Mouse (Mus musculus) embryonic stem cell, embryonic (primary cell): ENCODE measurements around the gene Atp8b5.

Experiments used
- CTCF ChIA-PET, 4 experiments: fragments of 300-600 bp in 2 of 4; fragments of 350-600 bp in 2 of 4; sonication (Branson Sonifier 250); formaldehyde crosslinking; loops; one replicate each; lab custom pipeline; 2022; ENCODE audit warnings: inconsistent platforms in 2 of 4; lab: Charles Lee
- POLR2A ChIA-PET, 4 experiments: fragments of 300-600 bp in 2 of 4; fragments of 350-600 bp in 2 of 4; sonication (Branson Sonifier 250); formaldehyde crosslinking; loops; one replicate each; lab custom pipeline; 2022; ENCODE audit warnings: antibody characterized with exemption in 4 of 4, inconsistent platforms in 1 of 4; lab: Charles Lee

Atp8b5 gene

DNA sequence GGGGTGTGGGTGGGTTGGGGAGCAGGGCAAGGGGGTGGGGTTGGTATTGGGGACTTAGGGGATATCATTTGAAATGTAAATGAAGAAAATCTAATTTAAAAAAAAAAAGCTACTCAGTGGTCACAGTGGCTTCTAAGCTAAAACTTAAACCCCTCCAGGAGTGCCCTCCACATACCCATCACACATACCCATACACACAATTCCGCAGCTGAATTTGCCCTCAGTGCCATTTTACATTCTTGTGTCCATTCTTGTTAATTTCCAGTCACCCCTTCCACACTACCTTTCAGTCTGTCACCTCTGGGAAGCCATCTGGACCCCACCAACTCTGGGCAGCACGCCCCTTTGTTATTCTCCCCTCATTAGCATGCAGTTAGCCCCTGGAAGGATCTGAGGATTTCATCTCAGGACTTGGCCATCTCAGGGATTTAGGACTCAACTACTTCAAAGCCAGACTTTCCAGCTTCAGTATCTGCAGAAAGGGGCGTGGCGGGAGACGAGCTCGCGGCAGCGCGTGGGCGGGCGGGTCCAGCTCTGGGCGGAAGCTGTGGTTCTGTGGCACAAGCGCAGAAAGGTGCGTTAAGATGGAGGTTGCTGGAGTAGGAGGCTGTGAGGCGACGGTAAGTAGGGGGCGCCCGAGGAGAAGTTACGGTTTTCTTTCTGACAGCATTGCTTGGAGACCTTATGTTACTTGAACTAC lies at the start of gene Atp8b5:
Atp8b5 (plus strand) TSS at position 537 of the 700 bp plus-strand sequence.
- CTCF ChIA-PET = interaction anchor here (0.5 to 1.4 kb wide), 11 partner anchors 10 to 1226 kb away, joined by 3 to 6 read pairs (median 4); partner anchors contain the start of genes Gba2 (in 1 of the 4) and Rgp1 (in 1 of the 4)
- POLR2A ChIA-PET = interaction anchor here in 3 of 4 experiments (0.6 to 1.4 kb wide), 8 partner anchors 9 to 174 kb away, joined by 3 to 6 read pairs (median 4); partner anchors contain the start of gene Fam166b (in 1 of the 3)

- CTCF ChIA-PET = no interaction called here
- POLR2A ChIA-PET = interaction anchor here in 1 of 4 experiments (0.6 kb wide), 1 partner anchor 269 kb away, joined by 3 read pairs; no protein-coding TSS in a partner anchor
Measured at GRCm38 (mm10) chr4:43217997-43218396, 49.0 kb upstream of the Atp8b5 start.

DNA sequence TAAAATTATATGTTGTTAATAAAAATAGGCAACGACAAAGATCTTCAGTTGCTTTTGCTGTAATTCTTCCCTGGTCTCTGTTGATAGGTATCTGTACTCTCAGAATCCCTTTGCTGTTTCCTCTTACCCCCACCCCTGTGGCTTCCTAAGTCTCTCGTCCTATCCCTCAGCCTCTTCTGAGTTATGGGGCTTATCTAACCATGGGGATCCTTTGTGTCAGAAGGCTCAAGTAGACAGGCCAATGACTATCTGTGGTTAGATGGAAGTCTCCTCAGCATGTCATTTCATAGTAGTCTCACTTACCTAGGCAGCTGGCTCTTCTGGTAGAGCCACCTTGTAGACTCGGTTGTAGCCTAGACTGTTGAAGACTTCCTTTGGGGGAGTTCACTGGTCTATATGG lies 35.1 kb upstream of the Atp8b5 start:
- CTCF ChIA-PET = no interaction called here
- POLR2A ChIA-PET = interaction anchor here in 1 of 4 experiments (1.5 kb wide), 1 partner anchor 11 kb away, joined by 4 read pairs; no protein-coding TSS in a partner anchor

DNA sequence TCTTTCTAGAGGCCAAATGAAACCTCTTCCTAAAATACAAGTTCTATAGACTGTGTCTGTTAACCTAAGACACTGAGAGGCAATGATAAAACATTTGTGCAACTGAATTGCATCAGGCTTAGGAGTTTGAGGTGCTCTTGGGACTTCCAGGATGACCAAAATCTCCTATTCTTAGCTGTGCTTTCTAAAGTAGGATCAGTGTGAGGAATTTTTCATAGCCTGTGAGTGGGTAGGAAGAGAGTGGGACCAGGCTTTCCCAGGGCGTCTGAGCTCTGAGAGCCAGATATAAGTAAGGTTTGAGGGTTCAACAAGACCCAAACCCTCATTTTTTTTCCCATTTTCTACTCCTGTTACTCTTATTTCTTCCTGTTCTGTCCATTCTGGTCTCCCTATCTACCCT lies 34.0 kb upstream of the Atp8b5 start:
- CTCF ChIA-PET = no interaction called here

GRCm38 (mm10) chr4:43233489-43233888 lies 33.5 kb upstream of the Atp8b5 start:
- ChIA-PET POLR2A (no interaction called here), CTCF (no interaction called here)

More for the DNA sequence above, 34.0 kb upstream of the Atp8b5 start:
- POLR2A ChIA-PET = interaction anchor here in 1 of 4 experiments (0.6 kb wide), 1 partner anchor 223 kb away, joined by 3 read pairs; no protein-coding TSS in a partner anchor

- CTCF ChIA-PET = no interaction called here
- POLR2A ChIA-PET = interaction anchor here in 3 of 4 experiments (0.5 to 1.2 kb wide), 3 partner anchors 9 to 643 kb away, joined by 3 read pairs; no protein-coding TSS in a partner anchor
Measured at GRCm38 (mm10) chr4:43236898-43237297, 30.1 kb upstream of the Atp8b5 start.

DNA sequence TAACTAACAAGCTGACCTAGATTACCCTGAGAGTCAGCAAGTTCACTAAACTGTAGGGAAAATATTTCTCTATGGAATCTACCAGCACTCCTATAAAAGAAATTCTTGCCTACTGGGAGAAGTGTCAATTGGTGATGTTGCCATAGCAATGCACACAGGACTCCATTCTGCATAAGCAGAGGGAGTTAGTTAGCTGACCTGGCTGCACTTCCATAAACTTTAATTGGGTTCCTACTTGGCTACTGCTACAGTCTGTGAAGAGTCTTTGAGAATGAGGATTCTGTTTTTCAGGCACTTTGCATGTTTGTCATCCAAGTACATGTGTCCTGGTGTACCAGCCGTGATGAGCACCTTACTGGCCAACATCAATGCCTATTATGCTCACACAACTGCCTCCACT lies 26.2 kb upstream of the Atp8b5 start:
- POLR2A ChIA-PET = no interaction called here
- CTCF ChIA-PET = no interaction called here

DNA sequence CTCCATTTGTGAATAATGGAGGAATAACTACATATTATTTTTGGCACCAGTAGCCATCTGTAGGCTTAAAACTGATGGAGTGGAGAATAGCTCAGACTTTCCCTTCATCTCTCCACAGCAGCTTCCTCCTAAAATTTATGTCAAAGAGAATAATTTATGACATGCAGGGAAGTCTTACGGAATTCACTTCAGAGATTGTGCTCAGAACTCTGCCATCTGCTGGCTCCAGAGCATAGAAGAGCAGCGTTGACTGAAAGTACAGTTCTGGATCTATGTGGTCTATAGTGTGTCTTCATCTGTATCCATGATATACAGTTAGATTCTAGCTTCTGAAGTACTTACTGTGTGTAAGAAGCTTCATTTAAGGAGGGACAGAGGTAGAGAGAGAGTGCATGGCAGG lies 22.9 kb upstream of the Atp8b5 start:
- ChIA-PET CTCF (no interaction called here), POLR2A (no interaction called here)

- CTCF ChIA-PET = interaction anchor here in 1 of 4 experiments (1.3 kb wide), 1 partner anchor 21 kb away, joined by 4 read pairs; the partner anchor contains the start of gene Atp8b5
- POLR2A ChIA-PET = interaction anchor here in 2 of 4 experiments (0.6 to 1.1 kb wide), 2 partner anchors 9 to 163 kb away, joined by 3 read pairs; no protein-coding TSS in a partner anchor
Measured at GRCm38 (mm10) chr4:43245776-43246175, 21.2 kb upstream of the Atp8b5 start.

DNA sequence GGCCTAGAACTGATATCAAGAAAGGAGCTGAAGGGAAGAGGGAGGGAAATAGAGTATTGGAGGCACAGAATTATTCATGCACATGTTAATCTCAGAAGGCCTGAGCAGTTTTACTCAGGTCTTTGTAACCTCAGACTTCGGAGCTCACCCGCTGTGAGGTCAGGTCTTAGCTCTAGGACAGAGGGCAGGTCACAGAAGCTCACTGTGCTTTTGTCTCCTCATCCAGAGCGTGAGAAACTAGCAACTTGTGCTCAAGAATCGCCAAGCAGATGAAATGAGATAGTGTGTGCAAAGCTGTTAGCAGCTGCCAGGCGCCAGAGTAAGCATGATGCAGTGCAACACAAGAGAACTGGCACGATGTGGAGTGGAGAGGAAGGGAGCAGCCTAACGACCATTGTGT lies 18.9 kb upstream of the Atp8b5 start:
- ChIA-PET POLR2A (interaction anchor here in 1 of 4 experiments (1.1 to 1.8 kb wide), 2 partner anchors 9 to 10 kb away, joined by 3 to 7 read pairs; no protein-coding TSS in a partner anchor), CTCF (interaction anchor here in 1 of 4 experiments (0.7 kb wide), 1 partner anchor 10 kb away, joined by 3 read pairs; no protein-coding TSS in a partner anchor)

GRCm38 (mm10) chr4:43248909-43249308 lies 18.1 kb upstream of the Atp8b5 start:
- POLR2A ChIA-PET = interaction anchor here in 2 of 4 experiments (0.5 to 1.8 kb wide), 3 partner anchors 8 to 131 kb away, joined by 4 to 15 read pairs (median 7); no protein-coding TSS in a partner anchor
- CTCF ChIA-PET = no interaction called here

GRCm38 (mm10) chr4:43251269-43251668 lies 15.7 kb upstream of the Atp8b5 start:
- ChIA-PET CTCF (no interaction called here), POLR2A (interaction anchor here in 1 of 4 experiments (0.6 kb wide), 1 partner anchor 10 kb away, joined by 3 read pairs; no protein-coding TSS in a partner anchor)

- CTCF ChIA-PET = interaction anchor here in 2 of 4 experiments (0.6 to 1.5 kb wide), 11 partner anchors 8 to 275 kb away, joined by 3 to 12 read pairs (median 4); partner anchors contain the start of gene Atp8b5 (in 1 of the 2)
- POLR2A ChIA-PET = interaction anchor here in 1 of 4 experiments (1.2 to 2.1 kb wide), 3 partner anchors 9 to 142 kb away, joined by 3 to 7 read pairs (median 5); partner anchors contain the start of gene Atp8b5
Measured at GRCm38 (mm10) chr4:43257040-43257439, 9.9 kb upstream of the Atp8b5 start.

DNA sequence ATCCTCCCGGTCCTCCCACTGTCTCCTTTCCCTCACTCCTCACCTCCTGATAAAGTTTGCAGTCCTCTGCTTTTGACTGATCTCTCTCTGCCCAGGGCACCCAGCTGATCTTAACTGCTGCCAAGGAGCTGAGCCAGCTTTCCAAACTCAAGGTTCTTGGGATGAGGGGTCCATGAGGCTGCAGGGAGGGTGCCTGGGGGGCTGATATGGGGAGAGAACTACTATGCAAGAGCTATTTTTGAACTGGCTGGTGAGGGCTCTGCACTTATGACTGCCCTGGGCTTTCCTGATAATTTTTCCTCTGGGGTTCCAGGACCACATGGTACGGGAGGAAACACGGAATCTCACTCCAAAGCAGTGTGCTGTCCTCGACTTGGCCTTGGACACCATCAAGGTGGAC lies 8.4 kb upstream of the Atp8b5 start:
- POLR2A ChIA-PET = interaction anchor here in 2 of 4 experiments (0.9 to 1.6 kb wide), 2 partner anchors 11 to 49 kb away, joined by 3 read pairs; no protein-coding TSS in a partner anchor

GRCm38 (mm10) chr4:43259435-43259834 lies 7.5 kb upstream of the Atp8b5 start:
- ChIA-PET POLR2A (interaction anchor here in 2 of 4 experiments (1.5 to 1.6 kb wide), 2 partner anchors 9 to 50 kb away, joined by 3 read pairs; no protein-coding TSS in a partner anchor), CTCF (interaction anchor here in 1 of 4 experiments (0.6 kb wide), 1 partner anchor 437 kb away, joined by 4 read pairs; no protein-coding TSS in a partner anchor)

More for the DNA sequence above, 8.4 kb upstream of the Atp8b5 start:
- CTCF ChIA-PET = interaction anchor here in 1 of 4 experiments (1.0 kb wide), 1 partner anchor 10 kb away, joined by 3 read pairs; no protein-coding TSS in a partner anchor

DNA sequence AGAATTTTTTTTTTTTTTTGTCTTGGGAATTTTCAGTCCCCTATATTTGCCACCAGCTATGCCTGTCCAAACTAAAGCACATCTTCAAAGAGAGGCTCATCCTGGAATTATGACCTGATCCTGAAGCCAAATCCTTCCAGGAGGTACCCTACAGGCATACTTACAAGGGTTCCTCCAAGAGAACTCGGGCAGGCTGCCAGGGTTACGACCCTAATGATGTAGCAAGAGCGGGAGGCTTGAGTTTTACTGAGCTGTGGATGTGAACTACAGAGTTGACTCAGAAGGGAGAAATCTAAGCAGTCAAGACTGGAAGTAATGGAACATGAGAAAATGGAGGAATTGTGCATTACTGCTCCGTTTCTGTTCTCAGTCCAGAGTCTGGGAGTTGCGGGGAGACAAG lies 6.9 kb upstream of the Atp8b5 start:
- ChIA-PET CTCF (interaction anchor here in 2 of 4 experiments (0.6 to 0.7 kb wide), 4 partner anchors 12 to 436 kb away, joined by 3 to 5 read pairs (median 4); no protein-coding TSS in a partner anchor), POLR2A (interaction anchor here in 1 of 4 experiments (1.5 kb wide), 1 partner anchor 10 kb away, joined by 3 read pairs; no protein-coding TSS in a partner anchor)

DNA sequence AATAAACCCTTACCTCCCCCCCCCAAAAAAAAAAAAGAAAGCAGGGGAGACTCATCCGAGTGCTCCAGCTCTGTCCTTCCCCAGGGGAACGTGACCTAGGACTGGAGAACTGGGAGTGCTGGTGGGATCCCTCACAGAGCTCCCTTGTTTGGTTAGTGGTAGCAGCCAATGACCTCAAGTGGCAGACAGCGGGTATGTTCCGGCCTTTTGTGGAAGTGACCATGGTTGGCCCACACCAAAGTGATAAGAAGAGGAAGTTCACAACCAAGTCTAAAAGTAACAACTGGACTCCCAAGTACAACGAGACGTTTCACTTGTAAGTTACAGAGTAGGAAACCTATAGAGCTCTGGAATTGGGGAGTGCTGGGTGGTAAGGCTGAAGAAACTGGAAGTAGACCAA lies 4.1 kb upstream of the Atp8b5 start:
- ChIA-PET POLR2A (interaction anchor here in 2 of 4 experiments (0.6 to 1.0 kb wide), 2 partner anchors 12 to 101 kb away, joined by 3 read pairs; no protein-coding TSS in a partner anchor), CTCF (interaction anchor here in 1 of 4 experiments (1.2 kb wide), 1 partner anchor 20 kb away, joined by 3 read pairs; no protein-coding TSS in a partner anchor)

DNA sequence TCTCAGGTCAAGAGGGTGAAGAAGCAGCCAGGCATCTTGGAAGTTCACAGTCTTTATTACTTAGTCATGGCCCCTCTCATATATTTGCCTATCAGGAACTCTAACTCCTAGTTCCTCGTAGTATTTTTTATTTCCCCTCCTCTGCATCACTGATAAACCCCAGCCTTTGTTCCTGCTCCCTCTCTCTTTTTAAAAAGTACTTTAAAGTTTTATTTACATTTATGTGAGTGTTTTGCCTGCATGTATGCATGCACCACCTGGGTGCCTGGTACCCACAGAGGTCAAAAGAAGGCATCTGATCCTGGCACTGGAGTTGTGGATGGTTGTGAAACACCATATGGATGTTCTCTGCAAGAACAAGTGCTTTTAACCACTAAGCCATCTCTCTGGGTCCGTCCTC lies 813 bp upstream of the Atp8b5 start:
- CTCF ChIA-PET = interaction anchor here (0.6 to 1.4 kb wide), 6 partner anchors 9 to 1226 kb away, joined by 3 to 5 read pairs (median 4); no protein-coding TSS in a partner anchor
- POLR2A ChIA-PET = interaction anchor here in 1 of 4 experiments (0.9 kb wide), 1 partner anchor 117 kb away, joined by 3 read pairs; no protein-coding TSS in a partner anchor
